In genomic region chr6:134035490-134036405, GRCm38 (mm10) we compare ENCODE assay signal across 8 mouse cellular contexts. TPM values are rescaled to one million over a fixed set of nuclear protein-coding genes. Genes with fewer than 3 reads are reported as not detected.
A peak's percentile ranks its signal among the peaks of the same experiment; 100 is the strongest.
DNase-seq lines count a peak whose midpoint lies in the region; ATAC-seq and TF ChIP-seq lines count a peak whose summit lies in the region.

Gene Etv6 (plus strand): TSS chr6:134035700.

- H3K27me3 ChIP-seq in C2C12 (ENCODE audit: control insufficient read depth, insufficient read depth, insufficient read length), result no peaks in the 10 kb centered on the region
- H3K27me3 ChIP-seq in embryonic facial prominence, embryonic 15.5 days, result no peaks in the 10 kb centered on the region
- no peaks in the 10 kb centered on the region for H3K27me3 ChIP-seq in kidney, embryonic 14.5 days (ENCODE audit: control insufficient read depth, insufficient read depth, low read length)

- DNase-seq in heart, adult 8-10 months (ENCODE audit: low spot score), result peak; percentile 84
- peak; percentile 68 for DNase-seq in liver
- DNase-seq in spleen, postnatal 4 days (ENCODE audit: low spot score in 2 of 2), result peak; percentile 61 to 78

- peak within 1 kb of the TSS; percentile 86 for H3K9ac ChIP-seq in embryonic facial prominence, embryonic 15.5 days
- H3K9ac ChIP-seq in kidney, embryonic 14.5 days (ENCODE audit: low read depth, low read length), result peak within 1 kb of the TSS; percentile 80

- under 1% methylated on average over 68 of the region's 78 CpGs for WGBS in bone marrow, adult 2 months
- under 1% methylated on average over 66 of the region's 78 CpGs for WGBS in embryonic facial prominence, embryonic 15.5 days
- WGBS in kidney, embryonic 14.5 days, result under 1% methylated on average over 57 of the region's 78 CpGs

- H3K36me3 ChIP-seq in C2C12 (ENCODE audit: control insufficient read depth, insufficient read depth), result no peaks in the 10 kb centered on the region
- H3K36me3 ChIP-seq in embryonic facial prominence, embryonic 15.5 days, result no peaks in the 10 kb centered on the region
- H3K36me3 ChIP-seq in kidney, embryonic 14.5 days (ENCODE audit: control insufficient read depth, insufficient read depth, low read length), result no peaks in the 10 kb centered on the region

- peak within 1 kb of the TSS; percentile 90 for H3K4me3 ChIP-seq in C2C12 (ENCODE audit: insufficient read depth, poor library complexity, severe bottlenecking)
- peak within 1 kb of the TSS; percentile 97 for H3K4me3 ChIP-seq in bone marrow, adult 2 months (replicated peaks; ENCODE audit: control insufficient read depth, low read depth, low read length)
- peak within 1 kb of the TSS; percentile 60 for H3K4me3 ChIP-seq in embryonic facial prominence, embryonic 15.5 days (replicated peaks)
- H3K4me3 ChIP-seq in kidney, embryonic 14.5 days (ENCODE audit: low read length), result peak within 1 kb of the TSS; percentile 43

- H3K79me3 ChIP-seq in C2C12 (ENCODE audit: low read depth), result peaks cover 45% of the 10 kb centered on the region

- peak; percentile 80 for ATAC-seq in embryonic facial prominence, embryonic 15.5 days (ENCODE audit: insufficient number of reproducible peaks, low FRiP score, low TSS enrichment, low read depth)
- peak; percentile 76 for ATAC-seq in kidney, embryonic 14.5 days (ENCODE audit: low FRiP score, low TSS enrichment)
- peak; percentile 40 for ATAC-seq in monocyte, adult 5-6 weeks (replicated peaks; ENCODE audit: insufficient number of reproducible peaks, low FRiP score, low TSS enrichment, poor library complexity, severe bottlenecking)

- H3K4me1 ChIP-seq in bone marrow, adult 2 months (ENCODE audit: control insufficient read depth, insufficient read depth, low read length), result peaks cover 6% of the 10 kb centered on the region
- peaks cover 37% of the 10 kb centered on the region for H3K4me1 ChIP-seq in embryonic facial prominence, embryonic 15.5 days
- peaks cover 37% of the 10 kb centered on the region for H3K4me1 ChIP-seq in kidney, embryonic 14.5 days (ENCODE audit: control insufficient read depth, insufficient read depth, low read length)

- peak; percentile 37; the same call in 1 of the 2 replicates for TF ChIP-seq POLR2A in bone marrow, adult 2 months (IDR thresholded peaks at IDR 0.05; ENCODE audit: borderline replicate concordance, control insufficient read depth, low read depth, low read length)

- H3K4me2 ChIP-seq in embryonic facial prominence, embryonic 15.5 days (replicated peaks), result peak within 1 kb of the TSS; percentile 57
- H3K4me2 ChIP-seq in kidney, embryonic 14.5 days (replicated peaks; ENCODE audit: low read depth, low read length), result peak within 1 kb of the TSS; percentile 39

- H3ac ChIP-seq in C2C12 (ENCODE audit: control insufficient read depth, insufficient read length, low read depth), result peak within 1 kb of the TSS; percentile 83

- H3K9me3 ChIP-seq in embryonic facial prominence, embryonic 15.5 days (replicated peaks), result no peaks in the 10 kb centered on the region
- H3K9me3 ChIP-seq in kidney, embryonic 14.5 days (ENCODE audit: control insufficient read depth, low read length), result no peaks in the 10 kb centered on the region

- H3K27ac ChIP-seq in bone marrow, adult 2 months (ENCODE audit: control insufficient read depth, insufficient read depth, low read depth, low read length, poor library complexity), result peak within 1 kb of the TSS; percentile 99
- H3K27ac ChIP-seq in embryonic facial prominence, embryonic 15.5 days (replicated peaks), result peak within 1 kb of the TSS; percentile 100
- H3K27ac ChIP-seq in kidney, embryonic 14.5 days (ENCODE audit: low read depth, low read length), result peak within 1 kb of the TSS; percentile 97

- TF ChIP-seq CTCF in C2C12 (IDR thresholded peaks at IDR 0.05; ENCODE audit: control insufficient read depth, insufficient read depth, insufficient read length), result no peak
- TF ChIP-seq CTCF in bone marrow, adult 2 months (IDR thresholded peaks at IDR 0.05; ENCODE audit: control insufficient read depth, insufficient read depth, low read length), result no peak

- peaks cover 49% of the 10 kb centered on the region for H3K79me2 ChIP-seq in C2C12 (ENCODE audit: control insufficient read depth, insufficient read depth)

TF ChIP-seq in C2C12, 6 proteins besides CTCF, POLR2A, EP300 and RAD21:
- TF ChIP-seq MYOG (IDR thresholded peaks at IDR 0.05; ENCODE audit: control insufficient read depth, extremely low read depth, insufficient read length) (no peak), CEBPB (IDR thresholded peaks at IDR 0.05; ENCODE audit: low read depth) (no peak), FOSL1 (IDR thresholded peaks at IDR 0.05; ENCODE audit: insufficient read depth, low read length, poor library complexity, severe bottlenecking) (no peak), MAX (IDR thresholded peaks at IDR 0.05) (no peak), MYOD1 (IDR thresholded peaks at IDR 0.05; ENCODE audit: control insufficient read depth, insufficient read length, low read depth) (no peak)

RNA-seq across cellular contexts. Expression of gene Etv6, which starts in this region (rescaled TPM):
- 8.5 TPM for polyA plus RNA-seq in C2C12 (2012; fragmentation: generic; extraction: Trizol)
- polyA plus RNA-seq in bone marrow, adult 2 months (2011; ENCODE audit: insufficient read depth, insufficient read length, low replicate concordance, missing spikeins), result 6.6 and 10.9 TPM in 2 replicates
- 11.6 TPM in 2 replicates for polyA plus RNA-seq in embryonic facial prominence, embryonic 15.5 days (2015; fragmentation: Nextera tagmentation; extraction: Ambion mirVana)
- 10 to 100 TPM in 3 of 4 experiments, 1 to 10 TPM in 1; 7.9 to 13.5 (median 11.0) TPM for total RNA-seq in heart, adult 8-10 months (2022)
- polyA plus RNA-seq in kidney, embryonic 14.5 days (2014; fragmentation: Nextera tagmentation; extraction: Ambion mirVana), result 11.4 and 18.1 TPM in 2 replicates
- total RNA-seq in monocyte, adult 5-6 weeks (2017), result 45.6 to 52.8 TPM (median 49.3 TPM) in 3 replicates

Comparison
In these comparisons a context has a peak if more than half of its experiments do, and no peak if none do; other contexts are left out.
1. Peak in every context shown above with its lines: DNase-seq, ATAC-seq, H3K4me3 ChIP-seq and H3K27ac ChIP-seq.
2. H3K4me3 ChIP-seq: peak in every context shown above with its lines; median percentile 97 in bone marrow, adult 2 months; 90 in C2C12; 60 in embryonic facial prominence, embryonic 15.5 days; 43 in kidney, embryonic 14.5 days.